Mouse (Mus musculus) ovary, adult 18-20 months (tissue): ENCODE results near the gene Spock1.

Experiments
- DNase-seq: peaks from one replicate; pipeline ENCODE4 v3.0.0; 2022; ENCODE audit warnings: low spot score, mixed read lengths

Spock1 gene

DNA sequence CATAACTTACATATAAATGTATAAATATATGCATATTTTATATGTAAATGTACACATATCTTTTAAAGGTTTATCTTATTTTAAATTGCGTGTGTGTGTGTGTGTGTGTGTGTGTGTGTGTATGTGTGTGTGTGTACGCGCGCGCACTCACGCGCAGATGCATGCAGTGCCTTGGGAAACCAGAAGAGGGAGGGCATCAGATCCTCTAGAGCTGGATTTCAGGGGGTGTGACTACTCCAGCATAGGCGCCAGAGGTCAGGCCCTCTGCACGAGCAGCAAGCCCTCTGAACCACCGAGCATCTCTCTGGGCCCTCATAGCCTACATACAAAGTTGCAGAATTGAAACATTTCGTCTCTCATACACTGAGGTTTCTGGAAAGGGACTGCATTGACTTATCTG, 180.4 kb downstream of the Spock1 start:
- no peak for DNase-seq

DNA sequence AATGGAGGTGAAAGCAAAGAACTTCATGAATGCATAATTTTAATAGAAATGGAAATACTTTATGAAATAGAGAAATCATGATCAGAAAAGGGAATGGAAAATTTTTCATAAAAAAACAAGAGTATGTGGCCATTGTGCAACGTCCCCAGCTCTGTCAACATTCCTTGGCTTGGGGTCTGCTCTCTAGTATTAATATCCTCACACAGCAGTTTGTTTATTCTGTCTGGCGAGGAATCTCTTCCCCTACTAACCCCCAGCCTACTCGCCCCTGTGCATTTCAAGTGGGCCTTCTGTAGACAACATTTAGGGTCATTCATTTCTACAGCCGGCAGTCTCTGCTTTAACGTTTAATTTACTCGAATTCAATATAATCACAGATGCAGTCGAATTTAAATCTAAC, 181.5 kb downstream of the Spock1 start:
- no peak for DNase-seq

DNA sequence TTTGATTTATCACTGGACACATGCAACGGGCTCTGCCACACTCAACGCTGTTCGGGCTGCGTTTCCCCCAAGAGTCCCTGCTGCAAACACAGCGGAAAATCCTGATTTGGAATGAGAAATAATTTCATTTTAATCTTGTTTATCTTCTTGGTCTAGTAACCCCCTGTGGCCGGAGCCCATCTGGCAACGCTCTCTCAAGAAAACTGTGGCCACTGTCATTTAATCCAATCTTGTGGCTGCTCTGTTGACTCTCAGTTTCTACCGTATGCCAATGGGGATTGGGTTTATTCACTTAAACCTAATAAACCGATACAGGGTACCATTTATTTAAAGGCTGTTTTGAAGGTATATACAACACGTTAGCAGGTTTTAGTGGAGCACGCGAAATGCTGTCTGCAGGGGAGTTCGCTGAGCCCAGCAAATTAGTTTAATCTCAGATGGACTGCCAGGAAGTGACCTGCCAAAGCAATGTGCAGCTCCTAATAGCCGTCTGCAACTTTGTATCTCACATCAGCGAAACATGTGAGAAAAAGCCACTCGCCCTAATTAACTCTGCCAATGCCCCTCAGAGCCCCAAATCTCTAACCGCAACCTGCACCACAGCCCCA, 185.7 kb downstream of the Spock1 start:
- no peak for DNase-seq

- no peak for DNase-seq
These were observed 186.4 kb downstream of the Spock1 start for GRCm38 (mm10) chr13:57721524-57722279.

DNA sequence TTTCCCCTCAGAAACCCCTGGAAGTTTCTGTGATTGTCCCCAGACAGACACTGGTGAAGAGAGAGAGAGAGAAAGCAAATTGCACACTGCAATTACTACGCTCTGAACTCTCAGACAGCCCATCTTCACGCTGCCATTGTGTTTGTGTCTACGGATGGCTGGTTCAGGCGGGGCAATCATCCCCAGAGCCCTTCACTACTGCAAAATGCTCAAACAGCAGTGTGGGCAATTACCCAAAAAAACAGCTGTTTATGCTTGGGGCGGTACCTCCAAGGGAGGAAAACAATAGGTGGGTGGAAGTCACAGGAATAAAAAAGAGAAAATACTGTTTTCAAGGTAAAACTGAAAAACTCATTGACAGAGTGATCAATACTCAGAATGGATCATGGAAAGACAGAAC, 190.0 kb downstream of the Spock1 start:
- DNase-seq: no peak

DNA sequence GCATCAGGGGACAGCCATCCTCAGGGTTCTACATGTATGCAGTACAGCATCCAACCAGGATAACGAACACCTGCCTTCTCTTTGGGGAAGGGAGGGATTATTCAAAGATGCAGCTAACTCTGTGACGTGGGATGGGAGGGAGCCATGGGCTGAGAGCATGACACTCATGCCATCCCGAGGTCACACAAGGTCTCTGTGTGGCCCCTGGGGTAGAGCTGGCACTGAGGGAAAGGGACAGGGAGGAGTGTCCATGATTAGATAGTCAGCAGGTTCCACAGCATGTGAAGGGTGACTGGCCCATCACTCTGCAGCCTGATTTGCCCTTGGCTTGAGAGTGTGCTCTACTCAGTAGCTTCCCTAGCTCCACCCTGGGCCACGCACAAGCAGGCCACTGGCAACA, 195.2 kb downstream of the Spock1 start:
- no peak for DNase-seq

DNA sequence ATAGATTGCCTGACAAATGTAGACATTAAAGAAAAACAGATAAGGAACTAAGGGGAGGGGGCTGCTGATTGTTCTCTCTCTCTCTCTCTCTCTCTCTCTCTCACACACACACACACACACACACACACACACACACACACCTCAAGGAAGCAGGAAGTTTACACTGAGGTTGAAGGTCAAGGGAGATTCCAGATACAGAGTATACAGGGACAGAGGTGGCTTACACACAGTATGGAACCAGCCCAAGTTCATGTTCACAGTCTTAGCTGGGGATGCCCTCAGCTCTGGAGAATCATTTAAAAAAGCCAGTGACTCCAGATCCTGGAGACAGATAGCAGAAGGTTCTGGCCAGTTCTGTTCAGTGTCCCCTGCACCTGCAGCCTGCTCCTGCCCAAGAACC, 199.7 kb downstream of the Spock1 start:
- no peak for DNase-seq

GRCm38 (mm10) chr13:57702966-57703365, 205.2 kb downstream of the Spock1 start:
- no peak for DNase-seq

GRCm38 (mm10) chr13:57696685-57697084, 211.4 kb downstream of the Spock1 start:
- no peak for DNase-seq

DNA sequence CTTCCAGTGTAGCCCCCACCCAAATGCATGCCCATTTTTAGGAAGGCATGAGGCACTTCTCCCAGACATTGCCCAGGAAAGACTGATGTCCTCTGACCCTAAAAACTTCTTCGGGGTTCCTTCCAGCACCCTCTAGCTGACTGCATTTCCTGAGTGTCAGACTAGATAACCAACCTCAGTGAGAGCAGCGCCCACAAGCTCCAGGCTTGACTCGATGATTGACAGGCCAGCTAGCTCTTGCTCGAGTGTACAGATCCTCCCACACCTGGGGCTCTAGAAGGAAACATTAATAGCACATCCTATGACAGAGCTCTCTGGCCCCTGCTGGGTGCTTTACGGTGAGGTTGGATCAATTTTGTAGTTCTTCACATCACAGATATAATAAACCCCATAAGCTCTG, 219.2 kb downstream of the Spock1 start:
- no peak for DNase-seq

- no peak for DNase-seq
These were observed 221.7 kb downstream of the Spock1 start for GRCm38 (mm10) chr13:57686437-57686836.

- DNase-seq: no peak
These were observed 222.9 kb downstream of the Spock1 start for GRCm38 (mm10) chr13:57685201-57685600.

DNA sequence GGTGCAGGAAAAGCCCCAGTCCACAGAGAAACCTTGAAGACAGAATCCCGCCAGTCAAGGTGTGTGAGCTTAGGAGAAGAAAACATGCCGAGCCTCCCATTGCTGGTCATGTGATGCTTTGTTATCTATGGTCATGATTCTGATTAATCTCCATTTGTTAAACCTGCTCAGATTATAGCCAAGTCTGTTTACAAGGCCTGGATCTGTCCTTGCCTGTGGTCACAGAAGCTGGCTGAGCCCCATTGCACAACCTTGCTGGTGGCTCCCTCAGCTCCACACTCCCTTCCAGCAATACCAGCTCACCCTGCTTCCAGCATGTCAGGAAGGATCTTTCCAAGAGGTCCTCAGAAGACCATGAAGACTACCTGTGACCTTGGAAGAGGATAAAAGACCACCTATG, 228.5 kb downstream of the Spock1 start:
- no peak for DNase-seq

- DNase-seq: no peak
These were observed 231.3 kb downstream of the Spock1 start for GRCm38 (mm10) chr13:57676820-57677219.

GRCm38 (mm10) chr13:57673399-57673798, 234.7 kb downstream of the Spock1 start:
- no peak for DNase-seq

DNA sequence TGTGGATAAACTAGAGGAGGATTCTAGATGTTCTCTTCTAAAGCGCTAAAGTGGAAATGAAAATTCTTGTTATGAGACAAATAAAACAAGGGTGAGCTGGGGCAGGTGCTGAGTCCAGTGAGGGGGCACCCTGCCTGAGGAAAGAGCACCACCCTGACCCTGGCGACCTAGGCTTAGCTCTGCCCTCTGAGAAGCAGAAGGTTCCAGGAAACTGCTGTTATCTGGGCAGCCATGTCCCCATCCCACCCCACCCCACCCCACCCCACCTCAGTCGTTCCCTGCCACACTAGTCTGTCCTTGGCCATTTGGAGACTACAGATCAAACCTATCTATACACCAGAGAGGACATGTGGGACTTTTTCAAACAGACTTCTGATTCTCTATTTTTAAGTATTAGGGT, 235.4 kb downstream of the Spock1 start:
- DNase-seq: no peak

- no peak for DNase-seq
These were observed 236.2 kb downstream of the Spock1 start for GRCm38 (mm10) chr13:57671919-57672318.

- DNase-seq: no peak
These were observed 236.8 kb downstream of the Spock1 start for GRCm38 (mm10) chr13:57671322-57671721.

GRCm38 (mm10) chr13:57667621-57668020, 240.5 kb downstream of the Spock1 start:
- DNase-seq: no peak

- DNase-seq: no peak
These were observed 241.8 kb downstream of the Spock1 start for GRCm38 (mm10) chr13:57666173-57666842.

- no peak for DNase-seq
These were observed 245.6 kb downstream of the Spock1 start for GRCm38 (mm10) chr13:57662554-57662953.

DNA sequence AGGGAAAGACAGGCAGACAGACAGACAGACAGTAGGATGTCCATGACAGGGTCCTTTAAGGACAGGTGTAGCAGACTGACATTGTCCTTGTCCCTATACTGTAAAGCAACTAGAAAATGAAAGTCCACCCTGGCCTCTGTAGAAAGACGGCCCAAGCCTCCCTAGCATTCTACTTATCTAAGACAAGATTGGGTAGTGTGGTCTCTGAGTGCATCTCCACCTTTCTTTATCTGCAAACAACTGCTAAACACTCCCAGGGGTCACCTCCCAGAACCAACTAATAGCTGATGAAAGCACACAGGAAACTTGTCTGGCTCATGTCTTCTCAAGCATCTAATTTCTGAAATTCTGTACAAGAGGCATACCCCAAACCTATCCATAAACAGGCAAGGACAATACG, 247.6 kb downstream of the Spock1 start:
- DNase-seq: no peak

- DNase-seq: no peak
These were observed 248.3 kb downstream of the Spock1 start for GRCm38 (mm10) chr13:57659872-57660271.
